Mouse (Mus musculus) neural tube, embryonic 14.5 days (tissue): ENCODE measurements around the gene Slc36a1. TPM values are rescaled to one million over a fixed set of nuclear protein-coding genes. Genes with fewer than 3 reads are reported as not detected.

Source experiments
- ATAC-seq: fragments of 200-750 bp; cut with Nextera tagmentation; 2 replicates; pipeline ENCODE4 v1.8.0; 2017; ENCODE audit warnings: low read depth, mild to moderate bottlenecking, moderate TSS enrichment, moderate library complexity
- H3K27ac ChIP-seq: fragments of 300-500 bp; sonication (generic); 2 replicates; pipeline ENCODE4 v1.5.1; 2014; ENCODE audit warnings: low read depth, mild to moderate bottlenecking, control low read depth, low read length, moderate library complexity, mixed read lengths
- H3K27me3 ChIP-seq: fragments of 300-500 bp; sonication (generic); 2 replicates; pipeline ENCODE4 v1.6.1; 2014; ENCODE audit warnings: low read length; ENCODE audit not compliant: control insufficient read depth, insufficient read depth
- H3K36me3 ChIP-seq: fragments of 300-500 bp; sonication (generic); 2 replicates; pipeline ENCODE4 v1.6.1; 2014; ENCODE audit warnings: low read length, mixed read lengths; ENCODE audit not compliant: control insufficient read depth, insufficient read depth
- H3K4me1 ChIP-seq: fragments of 300-500 bp; sonication (generic); 2 replicates; pipeline ENCODE4 v1.6.1; 2014; ENCODE audit warnings: low read length; ENCODE audit not compliant: control insufficient read depth, insufficient read depth
- H3K4me2 ChIP-seq: fragments of 300-500 bp; sonication (generic); 2 replicates; pipeline ENCODE4 v1.6.1; 2014; ENCODE audit warnings: mild to moderate bottlenecking, low read depth, low read length, control low read depth
- H3K4me3 ChIP-seq: fragments of 300-500 bp; sonication (generic); 2 replicates; pipeline ENCODE4 v1.5.1; 2014; ENCODE audit warnings: low read depth, low read length, control low read depth, mixed read lengths
- H3K9ac ChIP-seq: fragments of 300-500 bp; sonication (generic); replicated peaks from 2 replicates; pipeline ENCODE4 v1.6.1; 2014; ENCODE audit warnings: low read depth, mild to moderate bottlenecking, control low read depth, low read length, mixed read lengths
- H3K9me3 ChIP-seq: fragments of 300-500 bp; sonication (generic); 2 replicates; pipeline ENCODE4 v1.6.1; 2016; ENCODE audit warnings: low read length; ENCODE audit not compliant: control insufficient read depth
- WGBS: fragments of 180-500 bp; shearing (Covaris S2); extraction: QIAGEN DNeasy Blood & Tissue Kit; methylation state at CpG from one replicate; pipeline ENCODE4 v1.1.7; 2014; 5-methylcytosine and 5-hydroxymethylcytosine counted together
- polyA plus RNA-seq: library from polyadenylated mRNA; unstranded; fragments of >200 nt; fragmentation: Nextera tagmentation; extraction: Ambion mirVana; gene quantifications from 2 replicates; pipeline ENCODE4 v1.2.1, GENCODE M21; 2014

Slc36a1 gene
- 4.9 and 5.5 TPM in 2 replicates for polyA plus RNA-seq

DNA sequence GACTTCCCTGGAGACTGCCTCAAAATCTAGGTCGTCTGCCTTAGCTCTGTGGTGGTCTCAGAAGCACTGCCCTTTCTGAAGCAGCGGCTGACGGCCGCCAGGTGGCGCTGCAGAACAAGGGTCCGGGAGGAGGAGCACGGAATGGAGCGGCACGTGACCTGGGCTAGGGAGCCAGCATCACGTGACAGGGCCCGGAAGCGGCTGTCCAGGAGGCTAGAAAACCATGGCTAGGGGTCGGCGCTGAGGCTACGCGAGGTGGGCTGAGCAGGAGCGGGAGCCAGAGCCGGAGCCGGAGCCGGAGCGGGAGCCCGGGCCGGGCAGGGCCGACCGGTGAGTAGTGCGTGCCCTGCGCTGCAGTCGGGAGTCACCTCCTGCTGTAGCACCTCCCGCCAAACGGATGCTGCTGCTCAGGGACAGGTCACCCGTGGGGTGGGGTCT lies at the start of gene Slc36a1:
Gene Slc36a1 (plus strand): TSS at position 192 of the 438 bp plus-strand sequence.
- Histone ChIP-seq H3K36me3 (no peaks in the 10 kb centered on the region), H3K4me3 (peak within 1 kb of the TSS; percentile 79), H3K9me3 (no peaks in the 10 kb centered on the region), H3K27me3 (no peaks in the 10 kb centered on the region), H3K9ac (peak within 1 kb of the TSS; percentile 77), H3K4me1 (peaks cover 9% of the 10 kb centered on the region; the same call in 1 of the 2 replicates), H3K27ac (no peak within 1 kb of the TSS), H3K4me2 (peak within 1 kb of the TSS; percentile 99)
- peak; percentile 96 for ATAC-seq
- under 1% methylated on average over 31 of the region's 31 CpGs for WGBS

DNA sequence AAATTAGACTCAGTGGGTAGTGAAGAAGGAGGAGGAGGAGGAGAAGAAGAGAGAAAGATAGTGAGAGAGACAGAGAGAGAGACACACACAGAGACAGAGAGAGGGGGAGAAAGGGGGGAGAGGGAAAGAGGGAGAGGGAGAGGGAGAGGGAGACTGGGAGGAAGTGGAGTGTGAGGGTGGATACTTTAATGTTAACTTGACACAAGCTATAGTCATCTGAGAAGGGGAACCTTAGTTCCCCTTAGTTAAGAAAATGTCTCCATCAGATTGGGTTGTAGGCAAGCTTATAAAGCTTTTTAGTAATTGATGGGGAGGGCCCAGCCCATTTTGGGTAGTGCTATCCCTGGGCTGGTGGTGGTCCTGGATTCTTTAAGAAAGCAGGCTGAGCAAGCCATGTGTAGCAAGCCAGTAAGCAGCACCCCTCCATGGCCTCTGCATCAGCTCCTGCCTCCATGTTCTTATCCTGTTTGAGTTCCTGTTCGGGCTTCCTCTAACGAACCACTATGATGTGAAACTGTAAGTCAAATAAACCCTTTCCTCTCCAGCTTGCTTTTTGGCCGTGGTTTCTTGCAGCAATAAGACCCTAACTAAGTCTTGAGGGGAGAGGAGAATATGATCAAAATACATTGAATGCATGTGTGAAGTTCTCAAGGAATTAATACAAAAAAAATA lies 49.6 kb upstream of the Slc36a1 start:
- H3K9me3 ChIP-seq: no peaks in the 10 kb centered on the region
- 86% methylated on average over 3 of the region's 3 CpGs for WGBS
- H3K36me3 ChIP-seq: no peaks in the 10 kb centered on the region
- H3K27me3 ChIP-seq: no peaks in the 10 kb centered on the region
- H3K4me1 ChIP-seq: no peaks in the 10 kb centered on the region
- no peak for ATAC-seq
- no peak overlapping the region for H3K4me3 ChIP-seq
- H3K27ac ChIP-seq: no peak overlapping the region
- no peak overlapping the region for H3K4me2 ChIP-seq
- H3K9ac ChIP-seq: no peak overlapping the region

DNA sequence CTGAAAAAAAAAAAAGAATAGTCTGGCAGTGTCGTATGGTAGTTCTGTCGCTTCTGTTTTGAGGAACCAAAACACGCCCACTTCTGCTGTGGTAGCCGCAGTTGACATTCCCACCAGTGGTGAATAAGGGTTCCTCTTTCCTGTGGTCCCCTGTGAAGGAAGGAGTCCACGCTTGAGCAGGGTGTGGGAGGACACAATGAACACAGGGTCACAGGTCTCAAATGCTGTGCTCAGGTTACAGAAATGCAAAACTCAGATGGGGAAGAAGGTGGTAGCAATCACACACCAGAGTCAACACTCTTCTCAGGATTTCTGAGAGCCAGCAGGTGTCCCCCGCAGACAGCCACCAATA lies 49.1 kb upstream of the Slc36a1 start:
- no peaks in the 10 kb centered on the region for H3K27me3 ChIP-seq
- no peak overlapping the region for H3K9ac ChIP-seq
- no peaks in the 10 kb centered on the region for H3K9me3 ChIP-seq
- no peak overlapping the region for H3K4me3 ChIP-seq
- no peak overlapping the region for H3K4me2 ChIP-seq
- 82% methylated on average over 6 of the region's 6 CpGs for WGBS
- no peak overlapping the region for H3K27ac ChIP-seq
- ATAC-seq: no peak
- H3K4me1 ChIP-seq: no peaks in the 10 kb centered on the region
- H3K36me3 ChIP-seq: no peaks in the 10 kb centered on the region

DNA sequence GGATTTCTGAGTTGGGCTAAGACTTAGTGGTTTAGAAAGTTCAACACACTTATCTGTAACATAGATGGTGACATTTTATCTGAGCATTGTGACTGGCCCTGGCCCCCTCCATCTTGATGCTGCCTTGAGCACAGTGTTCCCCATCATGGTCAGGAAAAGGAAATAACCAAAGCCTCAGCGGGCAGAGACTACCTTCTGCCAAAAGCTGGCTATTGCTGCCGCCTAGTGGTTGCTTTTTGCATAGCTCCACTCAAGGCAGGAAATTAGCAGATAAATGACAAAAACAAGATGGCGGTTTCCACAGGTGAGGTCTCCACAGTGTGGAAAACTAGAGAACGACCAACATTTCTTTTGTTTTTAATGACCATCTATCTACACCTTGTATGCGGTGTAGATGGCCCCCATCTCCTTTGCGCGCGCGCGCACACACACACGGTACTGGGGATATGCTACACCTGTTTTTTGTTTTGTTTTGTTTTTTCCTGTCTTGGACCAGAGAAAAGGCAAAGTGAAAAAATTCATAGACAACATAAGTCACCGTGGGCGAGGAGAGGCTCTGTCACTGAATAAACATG lies 45.3 kb upstream of the Slc36a1 start:
- no peak overlapping the region for H3K9ac ChIP-seq
- ATAC-seq: no peak
- no peaks in the 10 kb centered on the region for H3K9me3 ChIP-seq
- no peaks in the 10 kb centered on the region for H3K36me3 ChIP-seq
- H3K27ac ChIP-seq: no peak overlapping the region
- no peak overlapping the region for H3K4me2 ChIP-seq
- no peak overlapping the region for H3K4me3 ChIP-seq
- no peaks in the 10 kb centered on the region for H3K4me1 ChIP-seq
- WGBS: 53% methylated on average over 13 of the region's 13 CpGs
- no peaks in the 10 kb centered on the region for H3K27me3 ChIP-seq

DNA sequence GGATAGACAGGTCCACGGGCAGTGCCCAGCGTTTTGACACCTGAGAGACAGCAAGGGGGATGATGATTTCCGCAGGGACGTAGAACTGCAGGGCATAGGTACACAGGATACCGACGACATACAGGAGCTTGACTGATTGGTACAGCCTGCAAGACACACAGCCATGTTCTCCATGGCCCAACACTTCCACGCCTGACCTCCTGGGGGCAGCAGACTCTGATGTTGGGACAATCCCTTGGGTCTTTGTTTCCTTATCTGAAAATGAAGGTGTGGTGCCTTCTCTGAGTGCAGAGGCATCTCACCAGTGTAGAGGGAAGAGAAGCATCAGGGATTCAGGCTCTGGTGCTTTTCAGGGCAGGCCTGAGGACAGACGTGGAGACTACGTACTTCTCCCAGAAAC lies 41.5 kb upstream of the Slc36a1 start:
- Histone ChIP-seq H3K9ac (no peak overlapping the region), H3K9me3 (no peaks in the 10 kb centered on the region), H3K4me1 (no peaks in the 10 kb centered on the region), H3K4me2 (no peak overlapping the region), H3K36me3 (no peaks in the 10 kb centered on the region), H3K27me3 (no peaks in the 10 kb centered on the region), H3K4me3 (no peak overlapping the region), H3K27ac (no peak overlapping the region)
- no peak for ATAC-seq
- 53% methylated on average over 9 of the region's 9 CpGs for WGBS

DNA sequence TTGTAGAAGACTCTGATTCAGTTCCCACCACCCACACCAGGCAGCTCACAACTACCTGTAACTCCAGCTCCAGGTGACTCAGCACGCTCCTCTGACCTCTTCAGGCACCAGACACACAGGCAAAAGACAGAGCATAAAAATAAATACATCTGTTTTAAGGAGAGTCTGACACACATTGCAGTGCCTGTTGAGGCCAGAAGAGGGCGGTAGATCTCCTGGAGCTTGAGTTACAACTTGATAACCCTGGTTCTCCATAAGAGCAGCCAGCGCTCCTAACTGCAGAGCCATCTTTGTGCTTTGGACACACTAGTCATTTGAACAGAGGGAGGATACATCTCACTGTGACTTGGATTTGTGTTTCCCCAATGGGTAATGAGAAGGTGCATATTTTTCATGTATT lies 39.4 kb upstream of the Slc36a1 start:
- H3K27me3 ChIP-seq: no peaks in the 10 kb centered on the region
- 45% methylated on average over 3 of the region's 3 CpGs for WGBS
- no peak for ATAC-seq

DNA sequence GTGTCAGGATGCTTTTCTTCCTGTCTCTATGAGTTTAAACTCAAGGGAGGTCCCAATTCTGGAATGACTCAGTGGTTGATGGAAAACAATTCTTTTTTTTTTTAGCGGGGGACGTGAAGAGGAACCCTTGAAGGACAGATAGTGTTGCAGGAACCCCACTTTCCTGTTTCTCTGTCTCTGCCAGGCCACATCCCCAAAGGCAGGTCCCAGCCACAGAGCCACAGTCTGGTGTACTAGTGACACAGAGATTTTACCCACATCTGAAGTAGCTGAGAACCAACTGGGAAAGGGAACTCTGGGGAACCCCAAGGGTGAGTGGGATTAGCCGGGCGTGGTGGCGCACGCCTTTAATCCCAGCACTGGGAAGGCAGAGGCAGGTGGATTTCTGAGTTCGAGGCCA lies 38.4 kb upstream of the Slc36a1 start:
- Histone ChIP-seq H3K27ac (no peak overlapping the region), H3K4me1 (no peaks in the 10 kb centered on the region), H3K9me3 (no peaks in the 10 kb centered on the region), H3K36me3 (no peaks in the 10 kb centered on the region), H3K27me3 (no peaks in the 10 kb centered on the region), H3K4me2 (no peak overlapping the region), H3K9ac (no peak overlapping the region), H3K4me3 (no peak overlapping the region)
- no peak for ATAC-seq
- WGBS: 94% methylated on average over 6 of the region's 7 CpGs

More for the DNA sequence above, 39.4 kb upstream of the Slc36a1 start:
- Histone ChIP-seq H3K4me2 (no peak overlapping the region), H3K9me3 (no peaks in the 10 kb centered on the region), H3K9ac (no peak overlapping the region), H3K36me3 (no peaks in the 10 kb centered on the region), H3K4me3 (no peak overlapping the region), H3K4me1 (no peaks in the 10 kb centered on the region), H3K27ac (no peak overlapping the region)

DNA sequence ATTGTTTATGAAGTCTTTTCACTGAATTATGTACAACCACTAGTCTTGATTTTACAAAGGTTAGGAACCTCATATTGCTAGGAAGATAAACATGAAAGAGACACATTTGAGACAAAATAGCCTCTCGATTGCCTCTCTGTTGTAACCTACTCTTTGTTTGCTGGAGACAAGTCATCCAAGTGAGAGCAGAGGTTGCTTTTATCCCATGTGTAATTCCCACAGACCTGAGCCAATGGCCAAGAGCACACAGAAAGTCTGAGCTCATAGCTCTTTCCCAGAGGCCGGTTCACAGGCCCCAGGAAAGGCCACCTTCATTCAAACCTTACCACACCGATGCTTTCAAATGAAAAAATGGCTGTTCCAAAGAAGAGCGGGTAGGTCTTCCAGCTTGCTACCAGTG lies 35.6 kb upstream of the Slc36a1 start:
- no peaks in the 10 kb centered on the region for H3K9me3 ChIP-seq

DNA sequence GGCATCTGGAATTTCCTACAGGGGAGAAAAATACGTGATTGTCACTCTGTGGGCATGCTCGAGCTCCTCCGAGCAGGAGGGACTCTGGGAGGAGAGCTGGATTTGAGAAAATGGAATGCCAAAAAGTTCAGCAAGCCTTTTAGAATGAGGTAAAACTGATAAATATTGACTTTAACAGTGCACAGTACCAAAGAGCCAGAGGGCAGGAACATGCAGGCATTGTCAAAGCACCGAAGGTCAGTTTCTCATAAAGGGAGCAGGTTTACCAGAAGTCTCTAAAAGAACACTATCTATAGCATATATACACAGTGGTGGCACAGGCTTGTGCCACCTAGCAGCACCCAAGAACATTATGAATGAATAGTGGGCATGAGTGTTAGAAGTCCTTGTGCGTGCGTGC lies 35.2 kb upstream of the Slc36a1 start:
- H3K36me3 ChIP-seq: no peaks in the 10 kb centered on the region
- no peaks in the 10 kb centered on the region for H3K4me1 ChIP-seq
- H3K9me3 ChIP-seq: no peaks in the 10 kb centered on the region
- H3K4me3 ChIP-seq: no peak overlapping the region
- no peaks in the 10 kb centered on the region for H3K27me3 ChIP-seq
- no peak overlapping the region for H3K9ac ChIP-seq
- no peak overlapping the region for H3K4me2 ChIP-seq
- no peak overlapping the region for H3K27ac ChIP-seq
- 92% methylated on average over 6 of the region's 6 CpGs for WGBS
- ATAC-seq: no peak

More for the DNA sequence above, 35.6 kb upstream of the Slc36a1 start:
- Histone ChIP-seq H3K9ac (no peak overlapping the region), H3K36me3 (no peaks in the 10 kb centered on the region), H3K27me3 (no peaks in the 10 kb centered on the region), H3K4me1 (no peaks in the 10 kb centered on the region), H3K27ac (no peak overlapping the region), H3K4me2 (no peak overlapping the region), H3K4me3 (no peak overlapping the region)
- ATAC-seq: no peak
- 80% methylated on average over 4 of the region's 4 CpGs for WGBS
